Mouse (Mus musculus) adrenal gland (tissue): ENCODE results near the gene Zfp74.

Source experiments
- microRNA-seq, 2 experiments: library from miRNA; unstranded; fragments of <30 nt; microRNA quantifications; one replicate each; pipeline ENCODE4; 2019

Gene Zfp74

Small RNA genes lying within 50 kb of the gene (microRNA-seq; reads per million reads assigned to microRNA genes)
- 0.86 to 0.92 reads per million in 2 experiments for gene Mir7668
